Mouse (Mus musculus): Measurements from ENCODE around the gene Gm17087. TPM values are rescaled to one million over a fixed set of nuclear protein-coding genes. Genes with fewer than 3 reads are reported as not detected.

The Gm17087 gene
- polyA plus RNA-seq, 1 experiment from 2014 or later, result not detected

- Histone ChIP-seq H3K9ac (ENCODE audit: low read length) (no peak overlapping the region), H3K4me3 (ENCODE audit: low read depth, low read length) (no peak overlapping the region), H3K4me2 (ENCODE audit: low read length) (no peak overlapping the region), H3K27ac (ENCODE audit: low read depth) (no peak overlapping the region), H3K4me1 (replicated peaks; ENCODE audit: control insufficient read depth, insufficient read depth, low read length) (no peaks in the 10 kb centered on the region), H3K36me3 (ENCODE audit: control insufficient read depth, insufficient read depth, low read length) (no peaks in the 10 kb centered on the region), H3K27me3 (replicated peaks; ENCODE audit: control insufficient read depth, insufficient read depth, low read length) (0 out of 2 replicates have a peak, but pooled peaks cover 4% of the 10 kb centered on the region), H3K9me3 (ENCODE audit: control insufficient read depth, low read length) (no peaks in the 10 kb centered on the region)
- DNase-seq (ENCODE audit: low spot score) (no peak), ATAC-seq (replicated peaks; ENCODE audit: low FRiP score, low TSS enrichment, low read depth) (no peak)
- WGBS, result 74% methylated on average over 6 of the region's 6 CpGs
These were observed 50.7 kb downstream of the Gm17087 start for GRCm38 (mm10) chr17:8516006-8516405.

Other genes starting within 250 kb of the Gm17087 start
- 0.32 and 0.65 TPM in 2 replicates for gene Prr18, start 229.5 kb downstream of the Gm17087 start, polyA plus RNA-seq (2014; fragmentation: Nextera tagmentation; extraction: Ambion mirVana)
- 0.35 TPM in 1 of 2 replicates, not detected in the other for gene T2, start 211.0 kb downstream of the Gm17087 start, polyA plus RNA-seq (2014; fragmentation: Nextera tagmentation; extraction: Ambion mirVana)
- gene T, start 132.5 kb downstream of the Gm17087 start, polyA plus RNA-seq (2014; fragmentation: Nextera tagmentation; extraction: Ambion mirVana), result 0.47 and 0.54 TPM in 2 replicates
- gene Pde10a, start 41.6 kb downstream of the Gm17087 start, polyA plus RNA-seq (2014; fragmentation: Nextera tagmentation; extraction: Ambion mirVana), result 1.1 and 1.4 TPM in 2 replicates

Measured in intestine, embryonic 14.5 days (tissue).